Mouse (Mus musculus): ENCODE results near the gene Psmc3. TPM values are rescaled to one million over a fixed set of nuclear protein-coding genes. Genes with fewer than 3 reads are reported as not detected.
A peak's percentile ranks its signal among the peaks of the same experiment; 100 is the strongest.
"Not testable (repeated sequence)": the region's sequence is repeated elsewhere in the genome, so short reads cannot be mapped to it uniquely, and the experiment has no call there.

Psmc3 gene
- polyA plus RNA-seq, 1 experiment from 2014 or later = 298 TPM

- H3K36me3 ChIP-seq (ENCODE audit: control insufficient read depth, insufficient read depth, low read length) = no peaks in the 10 kb centered on the region
- no peak overlapping the region for H3K9ac ChIP-seq (ENCODE audit: low read length)
- no peak overlapping the region for H3K4me2 ChIP-seq (ENCODE audit: low read depth, low read length)
- no peak for ATAC-seq (ENCODE audit: low read depth)
- no peaks in the 10 kb centered on the region for H3K9me3 ChIP-seq (ENCODE audit: control insufficient read depth, low read length)
- H3K27me3 ChIP-seq (ENCODE audit: control insufficient read depth, insufficient read depth, low read depth, low read length) = no peaks in the 10 kb centered on the region
- no peak overlapping the region for H3K27ac ChIP-seq (ENCODE audit: low read length)
- 63% methylated on average over 14 of the region's 14 CpGs for WGBS
- H3K4me1 ChIP-seq (replicated peaks; ENCODE audit: control insufficient read depth, insufficient read depth, low read length) = peaks cover 4% of the 10 kb centered on the region; the same call in 1 of the 2 replicates
- no peak overlapping the region for H3K4me3 ChIP-seq (ENCODE audit: low read length)
Observed at GRCm38 (mm10) chr2:91096524-91096923, 42.7 kb downstream of the Psmc3 start.

GRCm38 (mm10) chr2:91097015-91097414 lies 43.2 kb downstream of the Psmc3 start:
- WGBS = 77% methylated on average over 10 of the region's 10 CpGs
- no peak overlapping the region for H3K27ac ChIP-seq (ENCODE audit: low read length)
- H3K36me3 ChIP-seq (ENCODE audit: control insufficient read depth, insufficient read depth, low read length) = no peaks in the 10 kb centered on the region
- no peaks in the 10 kb centered on the region for H3K27me3 ChIP-seq (ENCODE audit: control insufficient read depth, insufficient read depth, low read depth, low read length)
- peak overlapping the region; percentile 6; the same call in 1 of the 2 replicates for H3K9ac ChIP-seq (ENCODE audit: low read length)
- H3K4me3 ChIP-seq (ENCODE audit: low read length) = no peak overlapping the region
- ATAC-seq (ENCODE audit: low read depth) = no peak
- H3K4me1 ChIP-seq (replicated peaks; ENCODE audit: control insufficient read depth, insufficient read depth, low read length) = peaks cover 4% of the 10 kb centered on the region; the same call in 1 of the 2 replicates
- no peaks in the 10 kb centered on the region for H3K9me3 ChIP-seq (ENCODE audit: control insufficient read depth, low read length)
- no peak overlapping the region for H3K4me2 ChIP-seq (ENCODE audit: low read depth, low read length)

GRCm38 (mm10) chr2:91098156-91098555 lies 44.3 kb downstream of the Psmc3 start:
- 72% methylated on average over 2 of the region's 2 CpGs for WGBS
- no peak overlapping the region for H3K27ac ChIP-seq (ENCODE audit: low read length)

GRCm38 (mm10) chr2:91101124-91101740 lies 47.4 kb downstream of the Psmc3 start:
- 3% methylated on average over 7 of the region's 7 CpGs for WGBS
- peak; percentile 89 for ATAC-seq (ENCODE audit: low read depth)
- no peak overlapping the region for H3K4me2 ChIP-seq (ENCODE audit: low read depth, low read length)

More at GRCm38 (mm10) chr2:91098156-91098555, 44.3 kb downstream of the Psmc3 start:
- ATAC-seq (ENCODE audit: low read depth) = no peak
- H3K9ac ChIP-seq (ENCODE audit: low read length) = no peak overlapping the region
- peaks cover 4% of the 10 kb centered on the region; the same call in 1 of the 2 replicates for H3K4me1 ChIP-seq (replicated peaks; ENCODE audit: control insufficient read depth, insufficient read depth, low read length)
- no peaks in the 10 kb centered on the region for H3K9me3 ChIP-seq (ENCODE audit: control insufficient read depth, low read length)
- H3K4me3 ChIP-seq (ENCODE audit: low read length) = no peak overlapping the region
- no peaks in the 10 kb centered on the region for H3K27me3 ChIP-seq (ENCODE audit: control insufficient read depth, insufficient read depth, low read depth, low read length)
- H3K4me2 ChIP-seq (ENCODE audit: low read depth, low read length) = no peak overlapping the region
- H3K36me3 ChIP-seq (ENCODE audit: control insufficient read depth, insufficient read depth, low read length) = no peaks in the 10 kb centered on the region

GRCm38 (mm10) chr2:91108156-91108555 lies 54.3 kb downstream of the Psmc3 start:
- Histone ChIP-seq H3K4me3 (ENCODE audit: low read length) (no peak overlapping the region), H3K27ac (ENCODE audit: low read length) (no peak overlapping the region), H3K9ac (ENCODE audit: low read length) (no peak overlapping the region), H3K9me3 (ENCODE audit: control insufficient read depth, low read length) (no peaks in the 10 kb centered on the region), H3K27me3 (ENCODE audit: control insufficient read depth, insufficient read depth, low read depth, low read length) (no peaks in the 10 kb centered on the region), H3K4me2 (ENCODE audit: low read depth, low read length) (no peak overlapping the region), H3K36me3 (ENCODE audit: control insufficient read depth, insufficient read depth, low read length) (no peaks in the 10 kb centered on the region), H3K4me1 (replicated peaks; ENCODE audit: control insufficient read depth, insufficient read depth, low read length) (no peaks in the 10 kb centered on the region)
- WGBS = 73% methylated on average over 3 of the region's 3 CpGs
- no peak for ATAC-seq (ENCODE audit: low read depth)

More at GRCm38 (mm10) chr2:91101124-91101740, 47.4 kb downstream of the Psmc3 start:
- Histone ChIP-seq H3K27me3 (ENCODE audit: control insufficient read depth, insufficient read depth, low read depth, low read length) (no peaks in the 10 kb centered on the region), H3K4me1 (replicated peaks; ENCODE audit: control insufficient read depth, insufficient read depth, low read length) (peaks cover 4% of the 10 kb centered on the region; the same call in 1 of the 2 replicates), H3K9ac (ENCODE audit: low read length) (peak overlapping the region; percentile 59), H3K27ac (ENCODE audit: low read length) (no peak overlapping the region), H3K9me3 (ENCODE audit: control insufficient read depth, low read length) (no peaks in the 10 kb centered on the region), H3K36me3 (ENCODE audit: control insufficient read depth, insufficient read depth, low read length) (no peaks in the 10 kb centered on the region), H3K4me3 (ENCODE audit: low read length) (no peak overlapping the region)

GRCm38 (mm10) chr2:91109241-91109640 lies 55.4 kb downstream of the Psmc3 start:
- ATAC-seq (ENCODE audit: low read depth) = no peak
- 69% methylated on average over 5 of the region's 5 CpGs for WGBS
- Histone ChIP-seq H3K4me1 (replicated peaks; ENCODE audit: control insufficient read depth, insufficient read depth, low read length) (no peaks in the 10 kb centered on the region), H3K9me3 (ENCODE audit: control insufficient read depth, low read length) (no peaks in the 10 kb centered on the region), H3K27ac (ENCODE audit: low read length) (no peak overlapping the region), H3K27me3 (ENCODE audit: control insufficient read depth, insufficient read depth, low read depth, low read length) (no peaks in the 10 kb centered on the region), H3K4me3 (ENCODE audit: low read length) (no peak overlapping the region), H3K36me3 (ENCODE audit: control insufficient read depth, insufficient read depth, low read length) (no peaks in the 10 kb centered on the region), H3K4me2 (ENCODE audit: low read depth, low read length) (no peak overlapping the region), H3K9ac (ENCODE audit: low read length) (no peak overlapping the region)

GRCm38 (mm10) chr2:91109807-91110385 lies 56.1 kb downstream of the Psmc3 start:
- no peak overlapping the region for H3K27ac ChIP-seq (ENCODE audit: low read length)
- H3K9me3 ChIP-seq (ENCODE audit: control insufficient read depth, low read length) = no peaks in the 10 kb centered on the region
- no peak for ATAC-seq (ENCODE audit: low read depth)
- H3K4me2 ChIP-seq (ENCODE audit: low read depth, low read length) = no peak overlapping the region
- H3K27me3 ChIP-seq (ENCODE audit: control insufficient read depth, insufficient read depth, low read depth, low read length) = no peaks in the 10 kb centered on the region
- no peaks in the 10 kb centered on the region for H3K4me1 ChIP-seq (replicated peaks; ENCODE audit: control insufficient read depth, insufficient read depth, low read length)
- no peaks in the 10 kb centered on the region for H3K36me3 ChIP-seq (ENCODE audit: control insufficient read depth, insufficient read depth, low read length)
- 66% methylated on average over 5 of the region's 5 CpGs for WGBS
- no peak overlapping the region for H3K4me3 ChIP-seq (ENCODE audit: low read length)
- no peak overlapping the region for H3K9ac ChIP-seq (ENCODE audit: low read length)

- Histone ChIP-seq H3K27me3 (ENCODE audit: control insufficient read depth, insufficient read depth, low read depth, low read length) (no peaks in the 10 kb centered on the region), H3K4me2 (ENCODE audit: low read depth, low read length) (no peak overlapping the region), H3K27ac (ENCODE audit: low read length) (no peak overlapping the region), H3K36me3 (ENCODE audit: control insufficient read depth, insufficient read depth, low read length) (no peaks in the 10 kb centered on the region), H3K9me3 (ENCODE audit: control insufficient read depth, low read length) (no peaks in the 10 kb centered on the region), H3K4me3 (ENCODE audit: low read length) (no peak overlapping the region), H3K4me1 (replicated peaks; ENCODE audit: control insufficient read depth, insufficient read depth, low read length) (peaks cover 2% of the 10 kb centered on the region; the same call in 1 of the 2 replicates), H3K9ac (ENCODE audit: low read length) (no peak overlapping the region)
- 84% methylated on average over 6 of the region's 6 CpGs for WGBS
- no peak for ATAC-seq (ENCODE audit: low read depth)
Observed at GRCm38 (mm10) chr2:91110429-91110828, 56.6 kb downstream of the Psmc3 start.

- not testable (repeated sequence) for H3K4me1 ChIP-seq (replicated peaks; ENCODE audit: control insufficient read depth, insufficient read depth, low read length); H3K4me2 ChIP-seq (ENCODE audit: low read depth, low read length); H3K27me3 ChIP-seq (ENCODE audit: control insufficient read depth, insufficient read depth, low read depth, low read length); H3K27ac ChIP-seq (ENCODE audit: low read length); ATAC-seq (ENCODE audit: low read depth); H3K9ac ChIP-seq (ENCODE audit: low read length); H3K4me3 ChIP-seq (ENCODE audit: low read length); H3K9me3 ChIP-seq (ENCODE audit: control insufficient read depth, low read length); H3K36me3 ChIP-seq (ENCODE audit: control insufficient read depth, insufficient read depth, low read length)
- WGBS = 79% methylated on average over 3 of the region's 3 CpGs
Observed at GRCm38 (mm10) chr2:91111832-91112231, 58.0 kb downstream of the Psmc3 start.

Data from lung, embryonic 16.5 days (tissue).